Mouse (Mus musculus): ENCODE measurements around the gene B3glct.

- TF ChIP-seq CEBPB (IDR thresholded peaks at IDR 0.05; ENCODE audit: insufficient read depth, poor library complexity, severe bottlenecking) (no peak), POLR2A (IDR thresholded peaks at IDR 0.05; ENCODE audit: insufficient read length, low read depth) (no peak), TCF12 (IDR thresholded peaks at IDR 0.05; ENCODE audit: insufficient read depth, poor library complexity, severe bottlenecking) (no peak), E2F4 (IDR thresholded peaks at IDR 0.05; ENCODE audit: insufficient read depth) (no peak), POLR2AphosphoS2 (IDR thresholded peaks at IDR 0.05; ENCODE audit: insufficient read length, low read depth) (no peak), MAX (IDR thresholded peaks at IDR 0.05; ENCODE audit: low read depth) (no peak), USF1 (IDR thresholded peaks at IDR 0.05; ENCODE audit: low read depth) (no peak), REST (IDR thresholded peaks at IDR 0.05; ENCODE audit: insufficient read depth, insufficient read length) (no peak)
These were observed 133.8 kb downstream of the B3glct start for GRCm38 (mm10) chr5:149811835-149812234.

Data from myocyte (in vitro differentiated cells).